Mouse (Mus musculus): ENCODE results near the gene A830031A19Rik.

- TF ChIP-seq CTCF (IDR thresholded peaks at IDR 0.05) (no peak), EP300 (IDR thresholded peaks at IDR 0.05) (no peak)
Measured at GRCm38 (mm10) chr11:24080541-24080940, 5.7 kb upstream of the A830031A19Rik start.

Measured in lung, postnatal 0 days (tissue).